Mouse (Mus musculus) kidney, adult 8-10 months (tissue): Measurements from ENCODE around the gene Il15.
A peak's percentile ranks its signal among the peaks of the same experiment; 100 is the strongest.

Experiments used
- DNase-seq, 2 experiments: peaks; one replicate each; pipeline ENCODE4 v3.0.0; 2022

Gene Il15

DNA sequence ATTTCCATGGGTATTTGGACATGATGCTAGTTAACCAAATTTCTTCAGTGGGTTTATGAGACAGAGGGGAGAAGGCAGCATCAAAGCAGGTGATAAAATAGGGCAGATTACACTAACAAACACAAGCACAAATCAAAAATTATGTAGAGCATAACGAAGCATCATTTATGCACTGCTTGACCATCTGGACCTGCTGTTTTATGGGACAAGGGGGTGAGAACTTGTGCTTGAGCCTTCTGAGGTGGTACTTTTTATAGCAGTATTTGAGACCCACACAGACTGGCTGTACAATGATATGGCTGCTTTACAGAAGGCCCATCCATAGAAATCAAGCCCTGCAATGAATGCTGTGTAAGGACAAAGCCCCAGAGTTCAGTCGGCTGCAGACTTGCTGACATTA is 46.9 kb downstream of the Il15 start:
- no peak for DNase-seq

DNA sequence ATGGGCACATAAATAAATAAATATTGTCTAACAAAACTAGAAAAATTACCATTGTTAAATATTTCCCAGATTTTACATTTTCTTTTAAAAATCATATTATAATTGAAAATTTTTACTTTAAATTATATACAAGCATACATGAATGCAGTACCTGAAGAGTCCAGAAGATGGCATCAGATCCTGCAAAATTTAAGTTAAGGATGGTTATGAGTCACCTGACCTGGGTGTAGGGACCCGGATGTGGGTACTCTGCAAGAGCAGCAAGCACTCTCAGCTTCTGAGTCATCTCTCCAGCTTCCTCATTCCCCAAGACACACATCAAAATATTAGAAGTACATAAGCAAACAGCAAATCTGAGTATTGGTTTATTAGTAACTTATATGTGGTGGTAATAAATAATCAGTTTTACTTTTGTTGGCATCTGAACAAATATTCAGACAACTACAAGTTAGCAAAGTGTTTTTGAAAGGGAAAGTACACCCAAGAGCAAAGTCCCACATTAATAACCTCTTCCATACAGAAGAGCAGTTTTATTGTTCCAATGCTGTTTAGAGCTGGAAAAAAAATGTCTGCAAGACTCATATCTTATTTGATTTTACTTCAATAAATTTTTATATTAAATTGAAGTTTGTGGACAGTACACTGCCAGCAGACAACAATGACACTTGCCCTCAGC is 51.6 kb downstream of the Il15 start:
- peak; percentile 20 to 45 for DNase-seq

DNA sequence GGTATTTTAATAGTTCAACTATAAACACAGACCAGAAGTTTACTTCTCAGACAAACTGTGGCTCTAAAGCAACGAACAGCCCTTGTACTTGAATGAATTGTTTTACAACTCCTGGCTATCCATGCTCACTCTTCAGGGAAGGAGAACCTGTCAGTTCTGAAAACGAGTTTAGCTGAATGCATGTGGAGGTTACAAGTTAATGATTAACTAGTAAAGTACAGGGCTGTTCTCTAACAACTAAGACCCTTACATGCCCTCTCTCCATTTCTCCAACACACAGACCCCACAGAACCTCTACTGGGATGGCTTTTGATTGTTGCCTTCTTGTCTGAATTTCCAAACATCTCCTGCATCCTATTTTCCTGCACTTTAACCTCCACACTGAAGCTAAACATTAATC is 53.7 kb downstream of the Il15 start:
- DNase-seq: peak in 1 of 2 experiments; percentile 35

DNA sequence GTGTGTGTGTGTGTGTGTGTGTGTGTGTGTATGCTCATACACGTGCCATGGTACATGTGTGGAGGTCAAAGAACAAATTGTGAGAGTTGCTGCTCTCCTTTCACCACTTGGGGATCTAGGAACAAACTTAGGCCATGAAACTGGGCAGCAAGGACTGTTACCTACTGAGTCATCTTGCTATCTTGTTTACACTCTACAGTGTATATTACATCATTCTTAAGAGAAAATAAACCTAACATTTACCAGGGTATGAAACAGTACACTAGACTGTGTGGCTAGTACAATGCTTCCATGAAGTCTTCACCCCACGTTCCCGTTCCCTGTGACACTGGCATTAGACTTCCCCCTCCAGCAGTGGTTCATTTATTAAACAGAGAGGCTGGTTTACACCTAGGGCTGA is 56.5 kb downstream of the Il15 start:
- no peak for DNase-seq

DNA sequence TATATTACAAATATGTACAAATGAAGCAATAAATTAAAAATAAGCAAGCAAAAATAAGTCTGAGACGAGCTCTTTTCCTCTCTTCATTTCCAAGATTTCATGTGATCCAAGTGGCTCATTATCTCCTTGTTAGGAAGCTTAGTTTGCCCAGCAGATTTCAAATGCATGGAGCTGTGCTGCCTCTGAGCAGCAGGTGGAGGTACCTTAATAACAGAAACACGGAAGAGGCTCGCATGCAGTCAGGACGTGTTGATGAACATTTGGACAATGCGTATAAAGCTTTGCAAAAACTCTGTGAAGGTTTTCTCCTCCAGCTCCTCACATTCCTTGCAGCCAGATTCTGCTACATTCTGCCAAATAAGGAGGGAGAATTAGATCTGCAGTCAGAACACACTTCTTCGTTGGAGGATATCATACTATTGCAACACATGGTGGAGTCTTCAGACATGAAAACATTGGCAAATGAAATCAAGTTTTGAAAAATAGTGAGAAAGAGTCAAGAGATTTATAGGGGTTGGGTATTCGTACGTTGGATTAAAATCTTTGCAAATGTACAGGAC is 71.3 kb downstream of the Il15 start:
- DNase-seq: no peak

DNA sequence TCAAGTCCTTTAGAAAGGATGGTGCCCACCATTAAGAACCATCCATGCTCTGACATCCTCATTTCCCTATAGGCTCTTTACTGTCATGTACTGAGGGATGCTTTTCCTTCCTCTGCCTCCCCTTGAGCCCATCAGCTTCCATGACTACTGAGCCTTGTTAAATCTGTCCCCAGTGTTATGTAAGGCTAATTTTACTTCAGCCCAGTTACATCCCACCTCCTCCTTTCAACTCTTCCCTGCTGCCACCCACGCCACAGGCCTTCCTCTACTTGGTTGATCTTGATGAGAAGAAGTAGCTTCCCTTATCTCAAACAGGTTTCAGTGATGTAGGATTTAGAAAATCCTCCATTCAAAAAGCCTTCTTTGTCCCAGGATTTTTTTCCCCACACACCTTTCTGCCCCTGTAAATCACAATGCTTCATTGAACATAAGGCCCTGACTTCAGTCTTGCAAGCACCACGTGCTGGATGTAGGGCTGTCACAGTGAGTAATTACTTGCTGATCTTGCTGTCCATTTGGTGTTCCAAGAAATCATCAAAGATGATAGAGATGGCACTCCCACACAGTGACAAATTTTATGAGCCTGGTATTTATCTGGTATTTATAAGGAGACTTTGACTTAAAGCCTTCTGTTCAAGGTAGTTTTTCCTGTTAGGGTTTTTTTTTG is 74.9 kb downstream of the Il15 start:
- no peak for DNase-seq

DNA sequence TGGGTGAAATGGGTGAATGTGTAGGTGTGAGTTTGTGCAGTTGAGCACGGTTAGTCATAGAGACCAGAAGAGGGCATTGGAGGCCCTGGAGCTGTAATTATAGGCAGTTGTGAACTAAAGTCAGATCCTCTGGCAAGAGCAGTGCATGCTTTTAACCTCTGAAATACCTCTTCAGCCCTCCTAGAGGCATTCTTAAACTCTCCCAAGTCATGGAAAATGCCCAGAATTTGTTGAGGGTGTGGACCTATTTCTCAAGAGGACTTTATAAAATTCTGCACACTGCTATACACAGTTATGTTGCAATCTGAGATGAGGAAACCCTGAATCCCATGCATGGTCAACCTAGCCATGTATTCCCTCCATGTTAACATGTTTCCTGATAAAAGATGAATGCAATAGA is 77.0 kb downstream of the Il15 start:
- no peak for DNase-seq

DNA sequence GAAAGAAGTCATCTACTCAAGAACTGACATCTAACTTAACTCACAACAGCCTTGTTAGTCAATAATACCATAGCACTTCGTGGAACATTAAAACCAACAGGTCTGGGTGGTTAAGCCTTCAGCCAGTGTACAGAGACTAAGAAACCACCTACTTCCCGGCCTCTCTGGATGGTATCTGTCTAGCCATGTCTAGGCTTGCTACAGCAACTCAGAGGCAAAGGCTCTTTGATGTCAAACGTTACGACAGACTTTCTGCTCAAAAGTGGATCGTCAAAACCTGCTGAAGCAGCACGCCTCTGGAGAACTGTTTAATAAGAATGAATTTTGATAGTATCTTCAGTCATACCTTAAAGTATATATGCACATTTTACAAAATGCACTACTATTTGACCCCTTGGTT is 77.4 kb downstream of the Il15 start:
- no peak for DNase-seq

DNA sequence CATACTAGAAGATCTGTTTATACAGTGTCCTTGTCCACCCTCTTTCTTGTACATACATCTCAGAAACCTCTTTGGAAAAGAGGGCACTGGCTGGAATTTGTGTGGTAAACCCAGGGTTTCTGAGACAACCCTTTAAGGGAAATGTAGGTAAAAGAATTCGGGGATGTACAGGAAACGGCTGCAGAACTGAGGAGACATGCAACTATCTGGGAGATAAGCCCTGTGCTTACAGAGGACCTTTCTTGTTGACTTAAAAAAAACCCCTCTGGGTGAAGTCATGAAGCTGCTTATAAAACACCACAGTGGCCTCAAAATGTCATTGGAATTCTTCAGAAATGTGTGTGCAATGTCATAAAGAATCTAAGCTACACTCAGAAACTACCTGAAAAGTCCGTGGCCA is 85.6 kb downstream of the Il15 start:
- DNase-seq: no peak

DNA sequence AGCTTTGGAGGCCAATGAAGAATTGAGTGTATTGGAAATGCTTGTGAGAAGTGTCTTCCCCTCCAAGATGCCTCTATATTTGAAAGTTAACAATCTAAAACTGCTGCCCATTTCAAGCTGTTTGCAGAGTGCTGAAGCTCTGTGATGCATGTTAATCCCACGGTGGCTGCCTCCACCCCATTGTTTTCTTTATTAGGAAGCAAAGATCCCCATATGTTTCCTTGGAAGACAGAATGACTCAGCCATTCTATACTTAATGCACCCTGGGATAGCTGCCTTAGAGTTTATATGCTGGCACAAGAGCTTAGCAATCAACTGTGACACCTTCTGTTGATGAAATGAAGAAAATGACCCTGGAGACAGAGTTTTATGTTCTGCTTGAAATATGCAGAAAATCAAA is 96.6 kb downstream of the Il15 start:
- no peak for DNase-seq

DNA sequence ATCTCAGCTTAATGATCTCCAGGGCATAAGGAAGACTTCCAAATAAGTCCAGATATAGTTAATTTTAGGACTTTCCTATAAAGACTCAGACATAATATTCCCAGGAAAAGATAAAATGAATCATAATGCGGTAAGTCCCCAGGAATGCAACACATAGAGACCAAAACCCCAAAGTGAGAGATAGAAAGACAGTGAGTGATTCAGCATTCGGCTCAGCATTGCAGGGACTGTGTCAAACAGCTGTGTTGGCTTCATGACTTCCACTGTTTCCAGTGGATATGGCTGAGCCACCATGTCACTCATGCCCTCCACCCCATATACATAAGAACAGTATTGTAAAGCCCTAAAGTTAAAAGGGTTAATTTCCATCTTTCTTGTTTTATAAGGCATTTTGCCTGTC is 106.8 kb downstream of the Il15 start:
- no peak for DNase-seq

DNA sequence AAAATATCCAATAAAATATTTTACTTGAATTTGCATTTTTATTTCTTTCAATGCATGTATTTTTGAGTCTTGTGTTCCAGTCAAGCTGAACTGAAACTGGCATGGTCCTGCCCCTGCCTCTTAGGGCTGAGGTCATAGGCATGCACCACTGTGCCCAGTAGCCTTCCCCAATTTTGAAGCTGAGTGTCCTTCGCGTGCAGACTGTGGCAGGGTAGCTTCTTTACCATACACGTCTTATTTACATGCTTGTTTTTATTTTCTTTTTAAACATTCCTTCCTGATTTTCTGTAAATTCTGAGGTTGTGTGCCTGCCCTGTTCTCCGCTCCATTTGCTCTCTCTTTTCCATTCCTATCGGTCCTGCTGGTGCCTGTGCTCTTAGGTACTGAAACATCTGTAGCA is 111.4 kb downstream of the Il15 start:
- no peak for DNase-seq

DNA sequence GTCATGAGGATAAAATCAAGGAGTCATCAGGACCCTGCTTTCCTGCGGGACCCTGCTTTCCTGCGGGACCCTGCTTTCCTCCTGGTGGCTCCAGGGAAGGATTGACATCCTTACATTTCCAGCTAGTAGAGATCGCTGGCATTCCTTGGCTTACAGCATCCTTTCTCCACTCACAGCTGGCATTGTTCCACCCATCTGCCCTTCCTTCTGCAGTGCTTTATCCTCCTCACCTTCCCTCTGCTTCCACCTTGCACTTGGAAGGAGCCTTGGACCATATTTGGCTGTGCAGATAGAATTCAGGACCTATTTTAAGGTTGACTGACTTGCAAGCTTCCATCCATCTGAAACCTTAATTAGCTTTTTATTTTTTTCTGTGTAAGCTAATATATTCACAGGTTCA is 117.2 kb downstream of the Il15 start:
- DNase-seq: no peak

DNA sequence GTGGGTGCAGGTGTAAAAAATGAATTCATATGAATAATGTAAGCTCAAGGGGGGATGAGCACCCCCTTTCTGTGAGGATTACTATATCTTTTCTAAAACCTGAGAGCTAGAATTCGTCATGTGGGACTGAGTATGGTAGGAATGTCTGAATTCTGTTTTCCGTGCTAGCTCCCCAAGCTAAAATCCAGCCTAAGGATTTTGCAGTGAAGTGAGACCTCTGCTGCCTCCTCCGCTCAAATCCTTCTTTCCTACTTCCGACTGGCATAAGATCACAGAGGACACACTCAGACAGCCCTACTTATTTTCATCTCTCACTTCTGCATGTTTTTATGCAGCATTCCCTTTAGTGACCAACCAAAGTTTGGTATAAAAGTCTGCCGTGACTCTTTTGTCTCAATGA is 121.0 kb downstream of the Il15 start:
- DNase-seq: no peak
